Mouse (Mus musculus): ENCODE results near the gene Naa11. TPM values are rescaled to one million over a fixed set of nuclear protein-coding genes. Genes with fewer than 3 reads are reported as not detected.

Gene Naa11
- polyA plus RNA-seq (2016; fragmentation: Nextera tagmentation; extraction: Ambion mirVana): not detected in 2 replicates

DNA sequence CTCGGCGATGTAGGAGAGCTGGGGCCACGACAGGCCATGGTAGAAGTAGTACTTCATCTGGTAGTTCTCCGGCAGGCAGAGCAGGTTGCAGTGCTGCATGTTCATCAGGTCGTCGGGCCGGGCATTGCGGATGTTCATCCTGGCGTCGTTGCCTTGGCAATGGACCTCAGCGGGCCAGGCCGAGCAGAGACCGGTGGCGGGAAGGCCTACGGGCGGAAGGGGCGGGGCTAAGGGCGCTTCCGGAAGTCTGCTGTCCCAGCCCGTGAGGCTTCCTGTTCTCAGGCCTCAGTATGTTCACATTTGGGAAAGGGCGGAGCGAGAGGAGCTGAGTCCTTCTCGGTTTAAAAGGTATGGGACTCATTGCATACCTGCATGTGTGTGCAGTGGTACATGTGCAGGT is at the start of gene Naa11:
Gene Naa11, minus strand, starts transcription at position 220 of the 400 bp plus-strand sequence.
- ATAC-seq (ENCODE audit: insufficient number of reproducible peaks, insufficient read depth, low FRiP score, low TSS enrichment): no peak
- Histone ChIP-seq H3K4me2 (replicated peaks) (no peak within 1 kb of the TSS), H3K4me3 (no peak within 1 kb of the TSS), H3K4me1 (no peaks in the 10 kb centered on the region), H3K9me3 (no peaks in the 10 kb centered on the region), H3K9ac (no peak within 1 kb of the TSS), H3K36me3 (no peaks in the 10 kb centered on the region), H3K27ac (no peak within 1 kb of the TSS), H3K27me3 (no peaks in the 10 kb centered on the region)
- 93% methylated on average over 23 of the region's 23 CpGs for WGBS

DNA sequence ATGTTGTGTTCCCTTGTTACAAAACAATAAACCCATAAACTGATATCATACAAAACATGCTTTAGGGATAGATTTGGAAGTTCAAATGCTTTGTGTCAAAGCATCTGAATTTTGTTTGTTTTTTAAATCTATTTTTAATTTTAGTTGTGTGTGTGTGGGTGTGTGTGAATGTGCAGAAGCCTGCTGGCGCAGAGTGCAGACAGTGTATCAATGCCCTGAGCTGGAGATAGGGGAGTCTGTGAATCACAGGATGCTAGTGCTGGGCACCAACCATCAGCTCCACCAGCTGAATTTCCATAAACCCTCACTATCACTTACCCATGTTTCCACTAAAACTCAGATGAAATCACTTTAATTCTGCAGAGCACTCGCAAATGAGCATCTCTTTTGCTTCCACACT is 40.3 kb upstream of the Naa11 start:
- Histone ChIP-seq H3K27ac (no peak overlapping the region), H3K4me2 (replicated peaks) (no peak overlapping the region), H3K36me3 (no peaks in the 10 kb centered on the region), H3K27me3 (no peaks in the 10 kb centered on the region), H3K9ac (no peak overlapping the region), H3K4me1 (no peaks in the 10 kb centered on the region), H3K9me3 (no peaks in the 10 kb centered on the region), H3K4me3 (no peak overlapping the region)
- ATAC-seq (ENCODE audit: insufficient number of reproducible peaks, insufficient read depth, low FRiP score, low TSS enrichment): no peak
- WGBS: 90% methylated on average over 2 of the region's 2 CpGs

DNA sequence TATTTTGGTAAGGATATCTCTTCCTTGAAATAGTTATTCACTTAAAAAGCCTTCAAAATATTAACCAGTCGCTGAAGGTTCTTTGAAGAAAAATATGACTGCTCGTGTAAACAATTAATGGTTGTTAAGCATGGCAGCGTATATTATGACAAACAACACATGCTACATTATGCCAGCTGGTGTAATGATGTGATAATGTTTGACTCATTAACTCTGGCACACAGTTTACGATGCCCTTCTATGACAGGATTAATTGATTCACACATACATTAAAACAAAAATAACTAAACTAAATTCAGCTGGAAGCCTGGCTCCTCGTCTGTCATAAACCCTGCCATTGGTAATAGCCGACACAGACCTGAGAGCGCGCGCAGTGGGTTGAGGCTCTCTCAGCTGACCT is 37.8 kb upstream of the Naa11 start:
- Histone ChIP-seq H3K9ac (no peak overlapping the region), H3K27ac (no peak overlapping the region), H3K36me3 (no peaks in the 10 kb centered on the region), H3K27me3 (no peaks in the 10 kb centered on the region), H3K4me2 (replicated peaks) (no peak overlapping the region), H3K4me1 (no peaks in the 10 kb centered on the region), H3K9me3 (no peaks in the 10 kb centered on the region), H3K4me3 (no peak overlapping the region)
- WGBS: 90% methylated on average over 9 of the region's 9 CpGs
- no peak for ATAC-seq (ENCODE audit: insufficient number of reproducible peaks, insufficient read depth, low FRiP score, low TSS enrichment)

DNA sequence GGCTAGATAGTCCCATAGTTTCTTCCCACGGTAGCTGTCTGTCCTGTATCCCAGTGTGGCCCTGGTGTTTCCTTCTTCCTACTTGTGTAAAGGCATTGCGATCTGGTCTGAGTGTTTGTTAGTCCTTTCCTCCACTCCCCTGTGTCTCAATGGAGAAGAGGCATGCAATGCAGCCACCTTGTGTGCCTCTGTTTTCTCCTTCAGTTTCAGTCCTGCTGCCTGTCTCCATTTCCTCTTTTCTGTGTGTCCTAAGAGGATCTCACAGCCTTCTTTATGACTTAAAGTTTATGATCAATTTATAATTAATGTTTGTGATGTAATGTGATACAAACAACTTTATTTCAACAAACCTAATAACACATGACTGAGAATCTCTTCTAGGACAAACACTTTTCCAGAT is 29.5 kb upstream of the Naa11 start:
- Histone ChIP-seq H3K4me1 (no peaks in the 10 kb centered on the region), H3K27ac (no peak overlapping the region), H3K4me3 (no peak overlapping the region), H3K9ac (no peak overlapping the region), H3K9me3 (no peaks in the 10 kb centered on the region), H3K4me2 (replicated peaks) (no peak overlapping the region), H3K27me3 (no peaks in the 10 kb centered on the region), H3K36me3 (no peaks in the 10 kb centered on the region)
- WGBS: 92% methylated on average over 2 of the region's 2 CpGs
- no peak for ATAC-seq (ENCODE audit: insufficient number of reproducible peaks, insufficient read depth, low FRiP score, low TSS enrichment)

DNA sequence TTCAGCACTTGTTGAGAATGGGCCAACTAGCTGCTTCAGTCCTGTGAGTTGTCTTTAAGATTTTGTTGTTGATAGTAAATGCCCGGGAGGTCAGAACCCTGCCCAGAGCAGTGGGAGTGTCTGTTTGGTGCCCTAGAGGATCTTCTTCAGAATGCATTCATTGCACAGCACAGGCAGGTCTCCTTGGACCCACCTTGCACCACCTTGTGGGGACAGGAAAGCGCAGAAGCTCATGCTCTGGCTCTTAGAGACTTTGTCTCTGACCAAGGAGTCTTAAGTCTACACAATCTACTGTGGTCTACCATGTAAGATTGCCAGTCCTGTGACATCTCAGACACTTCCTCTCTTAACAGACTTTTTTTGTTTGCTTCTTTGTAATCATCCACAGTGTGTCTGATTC is 25.0 kb upstream of the Naa11 start:
- no peaks in the 10 kb centered on the region for H3K9me3 ChIP-seq
- H3K27me3 ChIP-seq: no peaks in the 10 kb centered on the region
- no peaks in the 10 kb centered on the region for H3K36me3 ChIP-seq
- no peak for ATAC-seq (ENCODE audit: insufficient number of reproducible peaks, insufficient read depth, low FRiP score, low TSS enrichment)
- no peaks in the 10 kb centered on the region for H3K4me1 ChIP-seq
- no peak overlapping the region for H3K4me3 ChIP-seq
- WGBS: 87% methylated on average over 2 of the region's 2 CpGs
- no peak overlapping the region for H3K9ac ChIP-seq
- H3K27ac ChIP-seq: no peak overlapping the region
- no peak overlapping the region for H3K4me2 ChIP-seq (replicated peaks)

DNA sequence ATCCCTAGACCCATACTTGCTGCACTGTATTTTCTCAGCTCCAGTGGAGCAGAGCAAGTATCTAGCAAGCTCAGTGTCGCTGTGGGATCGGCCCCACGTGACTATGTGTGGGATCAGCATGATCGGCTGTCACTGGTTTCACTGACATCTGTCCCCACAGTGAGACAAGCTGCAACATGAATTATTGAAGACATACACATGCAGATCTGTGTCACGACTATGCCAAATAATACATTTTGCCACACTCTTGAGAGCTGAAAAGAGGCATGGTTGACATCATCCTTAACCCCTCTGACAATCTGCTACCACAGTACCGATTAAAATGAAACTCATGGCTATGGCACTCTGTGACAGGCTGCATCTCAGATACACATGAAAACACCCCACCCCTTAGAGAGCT is 23.7 kb upstream of the Naa11 start:
- H3K4me1 ChIP-seq: no peaks in the 10 kb centered on the region
- no peak for ATAC-seq (ENCODE audit: insufficient number of reproducible peaks, insufficient read depth, low FRiP score, low TSS enrichment)
- no peaks in the 10 kb centered on the region for H3K27me3 ChIP-seq
- H3K9me3 ChIP-seq: no peaks in the 10 kb centered on the region
- no peak overlapping the region for H3K4me2 ChIP-seq (replicated peaks)
- WGBS: 84% methylated on average over 6 of the region's 6 CpGs
- no peak overlapping the region for H3K9ac ChIP-seq
- no peak overlapping the region for H3K4me3 ChIP-seq
- H3K27ac ChIP-seq: no peak overlapping the region
- H3K36me3 ChIP-seq: no peaks in the 10 kb centered on the region

DNA sequence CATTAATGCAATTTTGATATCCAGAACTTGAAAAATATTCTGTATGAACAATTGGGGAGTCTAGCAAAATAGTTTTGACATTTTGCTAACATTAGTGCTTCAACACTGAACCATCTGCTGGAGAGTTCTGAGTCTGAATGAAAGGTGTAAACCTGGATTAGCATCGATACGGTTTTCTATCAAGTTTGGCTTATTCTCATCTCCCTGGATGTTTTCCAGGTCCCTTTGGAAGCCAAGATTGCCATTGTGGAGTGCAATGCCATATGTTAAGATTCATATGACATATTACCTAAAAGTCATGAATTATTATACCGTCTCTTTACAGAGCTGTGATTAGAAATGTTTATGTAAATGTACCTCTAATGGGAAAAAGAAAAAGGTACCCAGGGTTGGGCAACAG is 21.5 kb upstream of the Naa11 start:
- Histone ChIP-seq H3K36me3 (no peaks in the 10 kb centered on the region), H3K4me1 (no peaks in the 10 kb centered on the region), H3K27ac (no peak overlapping the region), H3K27me3 (no peaks in the 10 kb centered on the region), H3K9ac (no peak overlapping the region), H3K4me2 (replicated peaks) (no peak overlapping the region), H3K4me3 (no peak overlapping the region), H3K9me3 (no peaks in the 10 kb centered on the region)
- ATAC-seq (ENCODE audit: insufficient number of reproducible peaks, insufficient read depth, low FRiP score, low TSS enrichment): no peak
- 88% methylated on average over 3 of the region's 3 CpGs for WGBS

DNA sequence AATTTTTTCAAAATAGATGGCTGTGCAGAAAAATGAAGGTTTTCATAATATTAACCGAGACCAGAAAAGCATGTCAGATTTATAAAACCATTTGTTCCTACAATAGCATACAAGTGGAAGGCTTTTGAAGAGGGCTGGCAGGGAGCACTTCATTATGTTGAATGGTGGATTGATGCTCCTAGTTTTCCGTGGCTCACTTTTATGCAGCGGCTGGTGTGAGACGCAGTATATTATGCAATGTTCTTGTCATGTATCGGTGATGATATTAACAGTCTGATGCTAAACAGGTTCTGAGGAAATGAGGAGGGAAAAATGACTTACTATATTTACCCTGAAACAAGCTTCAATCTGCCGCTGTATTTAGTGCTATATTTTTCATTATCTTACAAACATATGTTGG is 18.0 kb upstream of the Naa11 start:
- no peak for ATAC-seq (ENCODE audit: insufficient number of reproducible peaks, insufficient read depth, low FRiP score, low TSS enrichment)
- Histone ChIP-seq H3K27me3 (no peaks in the 10 kb centered on the region), H3K9ac (no peak overlapping the region), H3K4me3 (no peak overlapping the region), H3K4me2 (replicated peaks) (no peak overlapping the region), H3K4me1 (no peaks in the 10 kb centered on the region), H3K36me3 (no peaks in the 10 kb centered on the region), H3K27ac (no peak overlapping the region), H3K9me3 (no peaks in the 10 kb centered on the region)
- 84% methylated on average over 6 of the region's 6 CpGs for WGBS

DNA sequence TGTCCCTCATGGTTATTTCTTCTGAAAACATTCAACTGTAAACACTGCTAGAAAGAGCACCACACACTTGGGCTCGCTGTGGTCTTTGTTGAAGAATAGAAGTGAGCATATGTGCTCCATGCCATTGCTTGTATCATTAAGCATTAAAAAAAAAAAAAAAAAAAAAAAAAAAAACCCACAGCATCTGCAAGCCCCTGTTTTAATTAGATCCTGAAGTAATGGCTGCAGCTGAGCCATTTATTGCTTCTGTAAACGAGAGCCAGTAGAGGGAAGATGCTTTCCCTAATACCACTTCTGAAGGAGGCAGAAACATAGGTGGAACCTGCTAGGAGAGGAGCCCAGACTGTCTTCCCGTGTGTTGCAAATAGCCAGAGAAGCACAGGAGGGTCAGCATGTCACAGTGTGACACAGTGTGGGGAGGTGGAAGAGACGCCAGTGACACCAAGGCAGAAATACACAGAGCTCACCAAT is 17.1 kb upstream of the Naa11 start:
- ATAC-seq (ENCODE audit: insufficient number of reproducible peaks, insufficient read depth, low FRiP score, low TSS enrichment): no peak
- H3K4me1 ChIP-seq: no peaks in the 10 kb centered on the region
- H3K4me3 ChIP-seq: no peak overlapping the region
- H3K4me2 ChIP-seq (replicated peaks): no peak overlapping the region
- H3K9ac ChIP-seq: no peak overlapping the region
- H3K9me3 ChIP-seq: no peaks in the 10 kb centered on the region
- no peaks in the 10 kb centered on the region for H3K27me3 ChIP-seq
- no peaks in the 10 kb centered on the region for H3K36me3 ChIP-seq
- 65% methylated on average over 4 of the region's 4 CpGs for WGBS
- no peak overlapping the region for H3K27ac ChIP-seq

DNA sequence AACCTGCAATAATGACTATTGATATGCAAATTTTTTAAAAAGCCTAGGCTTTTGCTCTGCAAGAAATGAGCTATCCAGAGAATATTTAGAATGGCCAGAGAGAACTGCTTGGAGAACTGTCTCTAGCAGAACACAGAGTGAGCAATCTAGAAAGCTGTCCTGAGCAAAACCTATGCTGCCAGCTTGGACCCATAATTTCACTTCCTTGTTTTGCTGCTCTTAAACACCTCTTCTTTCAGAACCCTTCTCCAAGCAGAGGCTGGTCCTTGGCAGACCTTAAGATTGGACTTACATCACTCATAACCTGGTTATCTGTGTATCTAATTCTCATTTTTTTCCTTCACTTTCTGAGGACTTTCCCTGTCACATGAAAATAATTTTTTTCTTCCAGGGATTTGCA is 8.9 kb upstream of the Naa11 start:
- Histone ChIP-seq H3K36me3 (no peaks in the 10 kb centered on the region), H3K4me2 (replicated peaks) (no peak overlapping the region), H3K27me3 (no peaks in the 10 kb centered on the region), H3K9ac (no peak overlapping the region), H3K9me3 (no peaks in the 10 kb centered on the region), H3K4me3 (no peak overlapping the region), H3K27ac (no peak overlapping the region), H3K4me1 (no peaks in the 10 kb centered on the region)
- no peak for ATAC-seq (ENCODE audit: insufficient number of reproducible peaks, insufficient read depth, low FRiP score, low TSS enrichment)

DNA sequence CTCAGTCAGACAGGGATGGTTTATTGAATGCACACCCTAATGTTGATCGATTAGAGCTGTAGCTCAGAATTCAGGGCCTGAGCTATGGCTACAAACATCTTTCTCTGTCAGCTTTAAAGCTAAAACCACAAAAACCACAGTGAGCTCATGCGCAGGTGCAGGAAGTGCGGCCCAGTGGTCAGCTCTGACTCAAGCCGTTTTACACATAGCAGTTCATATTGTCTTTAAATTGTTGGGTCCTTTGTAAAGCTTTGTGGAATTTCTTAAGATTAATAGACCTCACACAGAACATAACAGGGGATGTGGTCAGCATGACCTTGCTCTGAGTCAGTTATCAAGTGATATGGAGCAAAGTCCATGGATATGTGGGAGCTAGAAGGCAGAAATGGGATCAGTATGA is 5.4 kb upstream of the Naa11 start:
- no peak overlapping the region for H3K9ac ChIP-seq
- no peak overlapping the region for H3K4me3 ChIP-seq
- no peak for ATAC-seq (ENCODE audit: insufficient number of reproducible peaks, insufficient read depth, low FRiP score, low TSS enrichment)
- H3K4me2 ChIP-seq (replicated peaks): no peak overlapping the region
- H3K27me3 ChIP-seq: no peaks in the 10 kb centered on the region
- H3K9me3 ChIP-seq: no peaks in the 10 kb centered on the region
- WGBS: 91% methylated on average over 4 of the region's 4 CpGs
- no peaks in the 10 kb centered on the region for H3K36me3 ChIP-seq
- no peaks in the 10 kb centered on the region for H3K4me1 ChIP-seq
- H3K27ac ChIP-seq: no peak overlapping the region

DNA sequence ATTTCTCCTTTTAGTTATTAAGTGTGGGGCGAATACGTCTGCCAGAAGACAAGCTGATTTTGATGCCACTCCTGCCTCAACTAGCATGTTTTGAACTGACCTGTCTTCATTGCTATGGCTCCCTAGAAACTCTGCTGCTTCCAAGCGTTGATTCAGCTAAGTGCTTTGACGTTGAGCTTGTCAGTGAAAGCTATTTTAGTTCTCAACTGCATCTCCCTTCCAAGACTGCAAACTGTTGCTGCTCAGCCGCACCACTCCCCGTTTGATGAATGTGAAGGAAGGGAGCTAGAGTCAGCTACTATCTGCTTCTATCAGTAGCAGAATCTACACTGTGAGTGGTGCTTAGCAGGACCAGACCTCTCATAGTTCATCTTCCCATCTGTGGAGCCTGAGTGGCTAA is 4.6 kb downstream of the Naa11 start:
- WGBS: 84% methylated on average over 6 of the region's 6 CpGs
- Histone ChIP-seq H3K36me3 (no peaks in the 10 kb centered on the region), H3K27ac (no peak overlapping the region), H3K9ac (no peak overlapping the region), H3K4me2 (replicated peaks) (no peak overlapping the region), H3K9me3 (no peaks in the 10 kb centered on the region), H3K4me1 (no peaks in the 10 kb centered on the region), H3K4me3 (no peak overlapping the region), H3K27me3 (no peaks in the 10 kb centered on the region)
- no peak for ATAC-seq (ENCODE audit: insufficient number of reproducible peaks, insufficient read depth, low FRiP score, low TSS enrichment)

DNA sequence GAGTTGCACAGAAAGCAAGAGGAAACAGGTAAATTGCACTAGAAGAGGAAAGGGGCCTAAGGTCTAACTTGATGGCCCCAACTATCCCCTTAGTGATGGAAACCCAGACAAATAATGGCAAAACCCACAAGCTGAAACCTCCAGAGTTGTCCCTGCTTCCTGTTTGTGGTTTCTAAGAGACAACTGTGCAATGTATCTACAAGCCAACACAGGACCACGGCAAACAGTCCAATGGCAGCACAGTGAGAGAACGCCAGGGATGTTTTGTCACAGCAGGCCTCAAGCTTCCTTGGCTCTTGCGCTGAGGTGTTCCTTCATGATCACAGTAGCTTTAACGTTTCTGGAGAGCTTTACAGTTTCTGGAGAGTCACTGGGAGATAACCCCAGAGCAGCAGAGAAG is 7.8 kb downstream of the Naa11 start:
- H3K27me3 ChIP-seq: no peaks in the 10 kb centered on the region
- no peaks in the 10 kb centered on the region for H3K4me1 ChIP-seq
- H3K4me2 ChIP-seq (replicated peaks): no peak overlapping the region
- H3K4me3 ChIP-seq: no peak overlapping the region
- H3K9ac ChIP-seq: no peak overlapping the region
- no peak for ATAC-seq (ENCODE audit: insufficient number of reproducible peaks, insufficient read depth, low FRiP score, low TSS enrichment)
- WGBS: 83% methylated on average over 4 of the region's 4 CpGs
- no peaks in the 10 kb centered on the region for H3K9me3 ChIP-seq
- H3K36me3 ChIP-seq: no peaks in the 10 kb centered on the region
- H3K27ac ChIP-seq: no peak overlapping the region

All from embryonic facial prominence, embryonic 12.5 days (tissue).